Mouse (Mus musculus) heart, postnatal 0 days (tissue): ENCODE data around the gene Hip1r. TPM values are rescaled to one million over a fixed set of nuclear protein-coding genes. Genes with fewer than 3 reads are reported as not detected.

ENCODE experiments used
- ATAC-seq: fragments of 200-750 bp; cut with Nextera tagmentation; 2 replicates; pipeline ENCODE4 v1.8.0; 2017; ENCODE audit warnings: low read depth, moderate number of reproducible peaks, moderate library complexity; ENCODE audit not compliant: insufficient read depth
- DNase-seq: peaks from one replicate; pipeline ENCODE4 v3.0.0-alpha.2; 2016; ENCODE audit warnings: low spot score
- H3K27ac ChIP-seq: fragments of 300-500 bp; sonication (generic); 2 replicates; pipeline ENCODE4 v1.5.1; 2014; ENCODE audit warnings: low read depth, mild to moderate bottlenecking
- H3K27me3 ChIP-seq: fragments of 300-500 bp; sonication (generic); 2 replicates; pipeline ENCODE4 v1.6.1; 2014; ENCODE audit warnings: low read length, mixed read lengths; ENCODE audit not compliant: control insufficient read depth, insufficient read depth
- H3K36me3 ChIP-seq: fragments of 300-500 bp; sonication (generic); replicated peaks from 2 replicates; pipeline ENCODE4 v1.6.1; 2014; ENCODE audit warnings: low read length, mixed read lengths; ENCODE audit not compliant: control insufficient read depth, insufficient read depth
- H3K4me1 ChIP-seq: fragments of 300-500 bp; sonication (generic); 2 replicates; pipeline ENCODE4 v1.6.1; 2014; ENCODE audit warnings: antibody characterized with exemption; ENCODE audit not compliant: control insufficient read depth, insufficient read depth
- H3K4me2 ChIP-seq: fragments of 300-500 bp; sonication (generic); 2 replicates; pipeline ENCODE4 v1.6.1; 2014; ENCODE audit warnings: low read depth, mild to moderate bottlenecking, low read length, moderate library complexity
- H3K4me3 ChIP-seq: fragments of 300-500 bp; sonication (generic); 2 replicates; pipeline ENCODE4 v1.5.1; 2014; ENCODE audit warnings: low read depth, low read length
- H3K9ac ChIP-seq: fragments of 300-500 bp; sonication (generic); replicated peaks from 2 replicates; pipeline ENCODE4 v1.6.1; 2014; ENCODE audit warnings: low read depth, low read length, mixed read lengths
- H3K9me3 ChIP-seq: fragments of 300-500 bp; sonication (generic); replicated peaks from 2 replicates; pipeline ENCODE4 v1.6.1; 2016; ENCODE audit warnings: low read length; ENCODE audit not compliant: control insufficient read depth
- CTCF ChIP-seq: IDR thresholded peaks from 2 replicates; pipeline ENCODE4 v1.5.1; 2016; ENCODE audit warnings: antibody characterized with exemption, control low read depth, low read depth
- EP300 ChIP-seq: IDR thresholded peaks from 2 replicates; pipeline ENCODE4 v1.6.1; 2016; ENCODE audit warnings: antibody characterized with exemption, low read depth
- WGBS: fragments of 180-500 bp; shearing (Covaris S2); extraction: QIAGEN DNeasy Blood & Tissue Kit; methylation state at CpG from one replicate; pipeline ENCODE4 v1.1.7; 2014; 5-methylcytosine and 5-hydroxymethylcytosine counted together
- polyA plus RNA-seq: library from polyadenylated mRNA; unstranded; fragments of >200 nt; fragmentation: Nextera tagmentation; extraction: Ambion mirVana; gene quantifications from 2 replicates; pipeline ENCODE4 v1.2.1, GENCODE M21; 2015
- total RNA-seq: library from RNA; depleted of rRNA; stranded (reverse); fragments of >200 nt; gene quantifications from 2 replicates; pipeline ENCODE4 v1.2.3, GENCODE M21; 2014; ENCODE audit warnings: low replicate concordance

Gene Hip1r
- total and polyA plus RNA-seq, 2 experiments from 2014 or later = 11.9 to 16.3 TPM

- WGBS = 84% methylated on average over 12 of the region's 12 CpGs
- Histone ChIP-seq H3K27me3 (no peaks in the 10 kb centered on the region), H3K4me2 (no peak overlapping the region), H3K4me3 (no peak overlapping the region), H3K9ac (no peak overlapping the region), H3K27ac (no peak overlapping the region), H3K36me3 (no peaks in the 10 kb centered on the region), H3K4me1 (no peaks in the 10 kb centered on the region), H3K9me3 (no peaks in the 10 kb centered on the region)
- ATAC-seq (no peak), DNase-seq (no peak)
- TF ChIP-seq EP300 (no peak), CTCF (no peak)
Observed at GRCm38 (mm10) chr5:123961046-123961445, 12.4 kb upstream of the Hip1r start.

- 82% methylated on average over 4 of the region's 4 CpGs for WGBS
Observed at GRCm38 (mm10) chr5:123964208-123964607, 9.2 kb upstream of the Hip1r start.

GRCm38 (mm10) chr5:123966759-123967158, 6.7 kb upstream of the Hip1r start:
- H3K9ac ChIP-seq = no peak overlapping the region
- ATAC-seq (no peak), DNase-seq (no peak)
- H3K4me3 ChIP-seq = no peak overlapping the region
- no peaks in the 10 kb centered on the region for H3K36me3 ChIP-seq
- H3K27me3 ChIP-seq = no peaks in the 10 kb centered on the region
- no peak overlapping the region for H3K27ac ChIP-seq
- no peaks in the 10 kb centered on the region for H3K9me3 ChIP-seq
- H3K4me1 ChIP-seq = no peaks in the 10 kb centered on the region
- TF ChIP-seq CTCF = no peak
- TF ChIP-seq EP300 = no peak
- H3K4me2 ChIP-seq = no peak overlapping the region
- 94% methylated on average over 2 of the region's 2 CpGs for WGBS

More at GRCm38 (mm10) chr5:123964208-123964607, 9.2 kb upstream of the Hip1r start:
- no peak overlapping the region for H3K9ac ChIP-seq
- H3K4me2 ChIP-seq = no peak overlapping the region
- H3K27ac ChIP-seq = no peak overlapping the region
- H3K9me3 ChIP-seq = no peaks in the 10 kb centered on the region
- H3K4me3 ChIP-seq = no peak overlapping the region
- ATAC-seq (no peak), DNase-seq (no peak)
- H3K36me3 ChIP-seq = no peaks in the 10 kb centered on the region
- H3K27me3 ChIP-seq = no peaks in the 10 kb centered on the region
- TF ChIP-seq EP300 (no peak), CTCF (no peak)
- no peaks in the 10 kb centered on the region for H3K4me1 ChIP-seq

GRCm38 (mm10) chr5:123968468-123968867, 5.0 kb upstream of the Hip1r start:
- ATAC-seq = no peak
- WGBS = 61% methylated on average over 5 of the region's 5 CpGs
- H3K4me3 ChIP-seq = no peak overlapping the region
- no peaks in the 10 kb centered on the region for H3K27me3 ChIP-seq
- no peaks in the 10 kb centered on the region for H3K9me3 ChIP-seq
- H3K9ac ChIP-seq = no peak overlapping the region
- TF ChIP-seq EP300 = no peak
- TF ChIP-seq CTCF = no peak
- H3K4me2 ChIP-seq = no peak overlapping the region
- H3K4me1 ChIP-seq = no peaks in the 10 kb centered on the region
- H3K36me3 ChIP-seq = no peaks in the 10 kb centered on the region
- H3K27ac ChIP-seq = no peak overlapping the region
- no peak for DNase-seq

- H3K9ac ChIP-seq = no peak overlapping the region
- no peaks in the 10 kb centered on the region for H3K9me3 ChIP-seq
- no peak overlapping the region for H3K27ac ChIP-seq
- TF ChIP-seq EP300 (no peak), CTCF (no peak)
- whole genome bisulfite sequencing = 72% methylated on average over 8 of the region's 8 CpGs
- no peak overlapping the region for H3K4me3 ChIP-seq
- 0 out of 2 replicates have a peak, but pooled peaks cover 1% of the 10 kb centered on the region for H3K4me1 ChIP-seq
- H3K4me2 ChIP-seq = no peak overlapping the region
- DNase-seq = no peak
- no peaks in the 10 kb centered on the region for H3K36me3 ChIP-seq
- no peak for ATAC-seq
- no peaks in the 10 kb centered on the region for H3K27me3 ChIP-seq
Observed at GRCm38 (mm10) chr5:123969216-123969615, 4.2 kb upstream of the Hip1r start.

GRCm38 (mm10) chr5:123970576-123970975, 2.9 kb upstream of the Hip1r start:
- WGBS = 77% methylated on average over 4 of the region's 4 CpGs
- Histone ChIP-seq H3K4me1 (peaks cover 14% of the 10 kb centered on the region), H3K27me3 (no peaks in the 10 kb centered on the region)

More at GRCm38 (mm10) chr5:123970576-123970975, 2.9 kb upstream of the Hip1r start:
- TF ChIP-seq CTCF = no peak
- DNase-seq (no peak), ATAC-seq (no peak)
- Histone ChIP-seq H3K4me3 (no peak overlapping the region), H3K4me2 (no peak overlapping the region), H3K9me3 (no peaks in the 10 kb centered on the region), H3K27ac (no peak overlapping the region), H3K36me3 (no peaks in the 10 kb centered on the region), H3K9ac (no peak overlapping the region)
